Mouse (Mus musculus): ENCODE measurements around the gene Mpzl1. TPM values are rescaled to one million over a fixed set of nuclear protein-coding genes. Genes with fewer than 3 reads are reported as not detected.

Mpzl1 gene
- polyA plus RNA-seq, 1 experiment from 2014 or later, result 106 TPM

DNA sequence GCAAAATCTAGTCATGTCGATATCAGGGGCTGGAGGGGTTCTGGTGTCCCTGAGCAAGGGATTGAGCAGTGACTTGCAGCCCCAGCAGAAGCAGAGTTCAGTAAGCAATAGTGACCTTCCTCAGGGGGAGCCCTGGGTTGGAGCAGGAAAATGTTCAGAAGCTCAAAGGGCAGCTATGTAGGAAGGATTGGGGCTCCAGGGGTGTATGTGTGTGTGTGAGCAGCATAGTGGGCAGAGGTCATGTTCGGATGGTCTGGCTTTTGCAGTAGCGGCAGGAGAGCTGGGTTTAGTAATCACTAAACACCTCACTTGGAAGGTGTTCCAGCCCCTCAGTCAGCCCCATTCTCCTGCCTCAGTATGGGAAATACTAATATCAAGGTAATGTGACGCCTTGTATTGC lies 58.3 kb downstream of the Mpzl1 start:
- H3K27ac ChIP-seq (replicated peaks), result no peak overlapping the region
- H3K4me1 ChIP-seq, result 0 out of 2 replicates have a peak, but pooled peaks cover 4% of the 10 kb centered on the region
- WGBS, result 68% methylated on average over 4 of the region's 4 CpGs
- no peak overlapping the region for H3K4me3 ChIP-seq
- H3K4me2 ChIP-seq, result no peak overlapping the region
- peaks cover 5% of the 10 kb centered on the region; the same call in 1 of the 2 replicates for H3K9me3 ChIP-seq
- no peaks in the 10 kb centered on the region for H3K36me3 ChIP-seq
- no peak for ATAC-seq (ENCODE audit: extremely low read depth, insufficient number of reproducible peaks, low FRiP score, low TSS enrichment)
- no peak overlapping the region for H3K9ac ChIP-seq
- no peaks in the 10 kb centered on the region for H3K27me3 ChIP-seq (replicated peaks)

DNA sequence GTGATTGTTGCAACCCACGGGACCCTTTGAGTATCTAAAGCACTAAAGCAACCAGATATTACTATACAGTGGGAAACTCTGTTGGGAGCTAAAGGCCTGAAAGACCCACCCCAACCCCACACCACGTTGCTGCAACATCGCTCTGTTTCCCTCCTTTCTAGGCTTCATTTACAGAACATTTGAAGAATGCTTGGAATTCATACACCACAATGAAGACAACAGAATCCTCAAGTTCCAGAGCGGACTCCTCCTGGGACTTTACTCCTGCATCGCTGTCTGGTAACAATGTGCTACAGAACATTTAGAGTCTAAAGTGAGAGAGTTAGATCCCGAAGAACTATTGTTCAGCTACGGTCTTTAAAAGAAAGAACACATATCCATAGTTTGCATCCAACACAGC lies 66.9 kb downstream of the Mpzl1 start:
- 64% methylated on average over 7 of the region's 7 CpGs for WGBS
- H3K9ac ChIP-seq, result no peak overlapping the region
- no peak overlapping the region for H3K27ac ChIP-seq (replicated peaks)
- no peak overlapping the region for H3K4me3 ChIP-seq
- no peaks in the 10 kb centered on the region for H3K9me3 ChIP-seq
- H3K27me3 ChIP-seq (replicated peaks), result no peaks in the 10 kb centered on the region
- H3K36me3 ChIP-seq, result no peaks in the 10 kb centered on the region
- H3K4me2 ChIP-seq, result no peak overlapping the region
- 0 out of 2 replicates have a peak, but pooled peaks cover 4% of the 10 kb centered on the region for H3K4me1 ChIP-seq
- ATAC-seq (ENCODE audit: extremely low read depth, insufficient number of reproducible peaks, low FRiP score, low TSS enrichment), result no peak

GRCm38 (mm10) chr1:165565283-165565682 lies 69.1 kb downstream of the Mpzl1 start:
- no peak for ATAC-seq (ENCODE audit: extremely low read depth, insufficient number of reproducible peaks, low FRiP score, low TSS enrichment)
- no peaks in the 10 kb centered on the region for H3K27me3 ChIP-seq (replicated peaks)
- H3K9me3 ChIP-seq, result no peaks in the 10 kb centered on the region
- H3K4me2 ChIP-seq, result no peak overlapping the region
- H3K36me3 ChIP-seq, result no peaks in the 10 kb centered on the region
- H3K4me3 ChIP-seq, result no peak overlapping the region
- no peak overlapping the region for H3K9ac ChIP-seq
- H3K4me1 ChIP-seq, result 0 out of 2 replicates have a peak, but pooled peaks cover 4% of the 10 kb centered on the region
- 87% methylated on average over 4 of the region's 4 CpGs for WGBS
- no peak overlapping the region for H3K27ac ChIP-seq (replicated peaks)

GRCm38 (mm10) chr1:165559073-165559472 lies 75.3 kb downstream of the Mpzl1 start:
- 74% methylated on average over 9 of the region's 9 CpGs for WGBS
- Histone ChIP-seq H3K9ac (no peak overlapping the region), H3K4me2 (no peak overlapping the region), H3K27ac (replicated peaks) (no peak overlapping the region), H3K9me3 (no peaks in the 10 kb centered on the region), H3K36me3 (no peaks in the 10 kb centered on the region), H3K4me1 (no peaks in the 10 kb centered on the region), H3K4me3 (no peak overlapping the region), H3K27me3 (replicated peaks) (no peaks in the 10 kb centered on the region)
- no peak for ATAC-seq (ENCODE audit: extremely low read depth, insufficient number of reproducible peaks, low FRiP score, low TSS enrichment)

DNA sequence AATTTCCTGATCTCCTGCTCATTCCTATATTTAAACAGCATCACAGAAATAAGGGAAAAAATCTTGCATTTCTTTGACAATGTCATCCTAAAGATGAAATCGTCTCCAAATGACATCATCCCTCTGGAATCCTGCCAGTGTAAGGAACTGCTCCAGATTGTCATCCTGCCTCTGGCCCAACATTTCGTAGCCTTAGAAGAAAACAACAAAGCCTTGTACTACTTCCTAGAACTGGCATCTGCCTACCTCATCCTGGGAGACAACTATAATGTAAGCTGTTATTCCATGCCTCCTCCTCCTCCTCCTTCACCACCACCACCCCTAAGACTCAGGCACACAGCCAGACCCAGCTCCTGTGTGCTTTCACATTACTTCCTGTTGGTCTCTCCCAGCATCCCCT lies 77.6 kb downstream of the Mpzl1 start:
- no peak for ATAC-seq (ENCODE audit: extremely low read depth, insufficient number of reproducible peaks, low FRiP score, low TSS enrichment)
- Histone ChIP-seq H3K9ac (no peak overlapping the region), H3K4me2 (no peak overlapping the region), H3K9me3 (peaks cover 10% of the 10 kb centered on the region), H3K4me3 (no peak overlapping the region), H3K36me3 (no peaks in the 10 kb centered on the region), H3K27ac (replicated peaks) (no peak overlapping the region), H3K27me3 (replicated peaks) (no peaks in the 10 kb centered on the region), H3K4me1 (no peaks in the 10 kb centered on the region)
- WGBS, result 39% methylated on average over 2 of the region's 2 CpGs

Other genes starting within 250 kb of the Mpzl1 start
- 15.2 and 17.2 TPM in 2 replicates for gene Dcaf6, start 174.1 kb downstream of the Mpzl1 start, polyA plus RNA-seq (2015; fragmentation: Nextera tagmentation; extraction: Ambion mirVana)
- gene Mpc2, start 173.9 kb downstream of the Mpzl1 start, polyA plus RNA-seq (2015; fragmentation: Nextera tagmentation; extraction: Ambion mirVana), result 223 and 234 TPM in 2 replicates
- 0.03 TPM in 1 of 2 replicates, not detected in the other for gene Adcy10, start 149.4 kb downstream of the Mpzl1 start, polyA plus RNA-seq (2015; fragmentation: Nextera tagmentation; extraction: Ambion mirVana)
- 83.9 and 95.4 TPM in 2 replicates for gene Rcsd1, start 75.2 kb upstream of the Mpzl1 start, polyA plus RNA-seq (2015; fragmentation: Nextera tagmentation; extraction: Ambion mirVana)
- 105 and 110 TPM in 2 replicates for gene Creg1, start 129.2 kb upstream of the Mpzl1 start, polyA plus RNA-seq (2015; fragmentation: Nextera tagmentation; extraction: Ambion mirVana)
- 0.42 and 0.55 TPM in 2 replicates for gene Cd247, start 154.1 kb upstream of the Mpzl1 start, polyA plus RNA-seq (2015; fragmentation: Nextera tagmentation; extraction: Ambion mirVana)

All from heart, embryonic 13.5 days (tissue).